Mouse (Mus musculus): Measurements from ENCODE around the gene Cyb5r3.

Cyb5r3 gene

GRCm38 (mm10) chr15:83106426-83106825 is 66.0 kb downstream of the Cyb5r3 start:
- no peak for DNase-seq (ENCODE audit: low read depth, low spot score)

All from brain, embryonic 18.5 days (tissue).